Mouse (Mus musculus) frontal cortex, adult 2 months (tissue): ENCODE results near the gene Fam168a. TPM values are rescaled to one million over a fixed set of nuclear protein-coding genes. Genes with fewer than 3 reads are reported as not detected.

Source experiments
- DNase-seq, 2 experiments: peaks; one replicate each; pipeline ENCODE4 v3.0.0; 2022; ENCODE audit warnings: low spot score in 1 of 2; ENCODE audit errors: extremely low spot score in 1 of 2
- polyA plus RNA-seq: library from polyadenylated mRNA; depleted of rRNA; stranded (reverse); fragments of >200 nt; gene quantifications from 2 replicates; pipeline ENCODE4 v1.2.3, GENCODE M21; 2012

The Fam168a gene
- polyA plus RNA-seq, 1 experiment, result 105 TPM

DNA sequence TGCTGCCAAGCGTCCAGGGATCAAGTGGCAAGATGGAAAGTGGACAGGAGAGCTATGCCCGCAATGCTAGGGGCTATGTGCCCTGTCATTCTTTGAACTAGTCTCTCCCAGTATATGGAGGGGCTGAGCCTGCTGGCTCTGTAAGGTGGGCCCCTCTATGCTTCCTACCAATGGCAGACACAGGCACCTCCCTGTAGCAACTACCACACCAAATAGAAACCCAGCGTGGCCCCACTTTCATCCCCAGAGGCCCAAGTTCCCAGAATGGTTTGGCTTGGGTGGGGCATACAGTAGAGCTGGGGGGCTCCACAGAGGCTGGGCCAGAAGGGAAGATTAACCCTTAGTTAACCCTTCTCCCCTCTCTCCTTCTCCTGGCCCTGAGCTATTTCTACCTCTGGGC, 154.0 kb downstream of the Fam168a start:
- DNase-seq, result no peak

DNA sequence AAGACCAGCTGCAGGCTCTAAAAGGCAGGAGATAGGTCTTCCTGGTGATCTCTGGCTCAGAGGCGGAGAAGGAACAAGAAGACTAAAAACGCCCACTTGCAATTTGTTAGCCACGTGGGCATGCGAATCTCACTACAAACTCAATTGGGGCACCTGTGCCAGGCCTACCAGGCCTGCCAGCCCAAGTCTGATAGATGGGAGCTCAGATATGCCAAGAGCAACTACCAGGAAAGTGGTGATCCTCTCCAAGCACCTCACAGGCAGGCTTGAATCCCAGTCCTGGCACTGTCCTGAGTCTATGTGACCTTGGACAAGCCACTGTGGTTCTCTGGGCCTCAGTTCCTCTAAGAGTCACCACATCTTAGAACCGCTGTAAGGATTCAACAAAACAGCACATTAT, 154.8 kb downstream of the Fam168a start:
- no peak for DNase-seq

DNA sequence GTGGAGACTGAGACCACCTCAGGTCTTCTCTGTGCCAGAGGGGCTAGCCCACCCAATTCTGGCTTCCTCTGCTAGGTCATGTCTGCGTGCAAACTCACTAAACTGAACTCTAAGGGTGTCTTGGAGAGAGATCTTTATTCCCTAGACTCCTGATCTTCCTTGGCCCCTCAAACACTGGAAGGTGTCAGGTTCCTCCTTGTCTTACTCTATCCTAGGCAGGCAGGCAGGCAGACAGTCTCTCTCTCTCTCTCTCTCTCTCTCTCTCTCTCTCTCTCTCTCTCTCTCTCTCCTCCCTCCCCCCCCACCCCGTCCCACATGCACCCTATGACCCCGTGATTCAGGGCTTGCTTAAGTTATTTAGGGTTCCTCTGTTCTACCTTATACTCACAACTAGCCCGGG, 155.9 kb downstream of the Fam168a start:
- no peak for DNase-seq

DNA sequence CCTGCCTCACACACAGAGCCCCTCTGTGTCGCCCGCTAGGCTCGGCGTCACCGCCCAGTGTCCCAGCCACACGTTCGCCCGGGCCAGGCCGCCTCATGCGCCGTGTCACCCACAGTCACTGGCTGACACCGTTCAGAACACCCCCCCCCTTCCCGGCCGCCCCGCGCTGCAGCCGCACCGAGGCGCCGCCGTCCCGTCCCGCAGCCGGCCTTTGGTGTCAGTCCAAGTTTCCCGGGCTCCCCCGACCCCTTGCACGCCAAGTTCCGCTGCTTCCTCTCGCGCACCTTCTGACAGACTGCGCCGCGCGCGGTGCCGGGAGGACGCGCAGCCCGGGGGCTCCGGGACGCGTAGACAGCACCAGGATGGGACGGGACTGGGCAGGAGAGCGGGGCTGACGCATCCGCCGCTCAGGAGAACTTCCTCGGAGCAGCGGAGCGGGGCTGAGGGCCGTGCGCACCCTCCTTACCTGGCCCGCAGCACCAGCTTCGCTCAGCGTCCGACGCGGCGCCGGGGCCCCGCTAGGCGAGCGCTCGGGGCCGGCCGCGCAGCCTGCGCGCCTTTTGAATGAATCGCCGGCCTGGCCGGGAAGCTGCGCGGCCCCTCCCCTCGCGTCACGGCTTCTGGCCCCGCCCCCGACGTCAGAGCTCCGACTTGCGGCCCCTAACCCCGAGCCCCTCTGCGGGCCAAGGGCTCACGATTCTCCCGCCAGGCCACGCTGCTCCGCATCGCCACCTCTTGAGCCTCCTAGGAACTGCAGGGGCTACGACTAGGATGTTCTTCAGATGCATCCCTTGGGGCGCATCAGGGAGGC, 156.6 kb downstream of the Fam168a start, which contains the start of gene Relt:
TSS of gene Relt (minus strand) at position 619 of the 811 bp plus-strand sequence.
- DNase-seq, result peak; percentile 77 to 91

DNA sequence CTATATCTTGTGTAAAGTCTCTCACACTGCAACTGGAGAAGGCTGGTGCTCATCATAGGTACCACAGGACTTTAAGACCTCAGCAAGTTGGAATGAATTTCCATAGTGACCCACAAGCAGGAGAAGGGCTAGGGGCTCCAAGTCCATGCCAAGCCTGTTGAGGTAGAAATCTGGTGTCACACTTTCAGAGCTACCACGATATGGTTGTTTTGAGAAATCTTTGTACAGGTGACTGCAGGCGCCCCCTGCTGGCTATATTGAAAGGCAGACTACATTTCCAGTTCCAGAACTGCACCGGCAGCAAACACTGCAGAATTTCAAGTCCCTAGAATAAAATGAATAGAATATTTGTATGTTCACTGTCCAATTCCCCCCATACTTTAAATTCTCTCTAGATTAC, 160.2 kb downstream of the Fam168a start:
- DNase-seq, result peak; percentile 58 to 89

DNA sequence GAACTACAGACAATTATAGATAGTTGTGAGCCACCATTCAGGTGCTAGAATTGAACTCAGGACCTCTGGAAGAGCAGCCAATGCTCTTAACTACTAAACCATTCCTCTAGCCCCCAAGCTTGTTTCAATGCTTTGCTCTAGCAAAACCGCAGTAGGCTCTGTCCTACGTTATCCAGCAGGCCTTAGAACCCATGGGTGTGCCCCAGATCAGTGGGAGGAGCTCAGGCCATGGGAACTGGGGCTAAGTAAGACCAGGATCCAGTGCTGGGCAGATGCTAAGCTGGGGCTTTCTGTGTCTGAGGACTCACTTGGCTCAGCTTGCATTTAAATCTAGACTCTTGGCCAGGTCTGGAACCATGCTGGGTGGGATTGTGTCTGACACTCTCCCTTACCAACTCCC, 161.1 kb downstream of the Fam168a start:
- no peak for DNase-seq

DNA sequence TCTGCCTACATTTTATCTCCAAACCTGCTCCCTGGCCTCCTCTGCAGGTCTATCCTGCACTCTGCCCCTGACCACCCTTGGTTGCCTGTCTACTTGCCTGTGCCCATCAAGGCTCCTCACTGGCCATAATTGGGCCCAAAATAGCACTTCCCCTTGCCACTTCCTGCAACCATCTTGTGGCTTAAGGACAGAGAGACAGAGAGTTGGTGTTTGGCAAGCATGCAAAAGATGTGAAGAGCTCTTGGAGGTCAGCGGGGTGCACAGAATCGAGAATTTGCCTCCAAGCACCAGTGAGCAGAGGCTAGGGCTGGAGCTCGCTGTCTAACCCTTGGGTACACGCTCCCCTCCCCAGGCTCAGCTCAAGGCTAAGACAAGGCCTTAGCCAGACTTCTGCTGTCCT, 162.1 kb downstream of the Fam168a start:
- no peak for DNase-seq

DNA sequence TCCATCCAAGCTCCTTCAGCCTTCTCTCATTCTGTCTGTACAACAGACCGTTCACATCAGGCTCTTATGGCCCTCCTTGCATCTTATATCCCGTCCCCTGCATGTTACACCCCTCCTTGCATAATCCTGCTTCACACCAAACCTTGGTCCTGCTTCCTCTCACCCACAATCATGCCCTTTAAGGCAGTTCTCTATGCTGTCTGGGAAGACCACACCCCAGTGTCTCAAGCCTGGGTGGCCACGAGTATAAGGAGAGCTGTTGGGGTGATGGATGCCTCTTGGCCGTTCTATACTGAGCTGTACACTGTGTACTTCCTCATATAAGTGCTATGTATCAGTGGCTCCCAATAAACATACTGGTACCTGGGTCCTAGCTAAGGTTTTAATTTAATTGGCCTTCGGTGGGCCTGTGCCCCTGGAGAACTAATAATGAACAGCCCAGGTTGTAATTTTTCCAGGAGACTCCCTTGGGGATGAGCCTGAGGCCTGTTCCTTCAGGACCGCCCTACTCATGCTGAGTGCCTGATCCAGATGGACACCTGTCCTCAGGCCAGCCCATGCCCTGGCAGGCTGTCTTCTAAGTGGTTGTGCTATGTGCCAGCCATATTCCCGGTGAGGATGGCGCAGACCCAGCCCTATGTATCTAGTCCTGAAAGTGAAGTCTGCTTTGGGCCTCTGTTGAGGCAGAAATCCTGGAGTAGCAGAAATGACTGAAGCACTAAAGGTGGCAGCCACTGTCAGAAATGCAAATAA, 163.6 kb downstream of the Fam168a start:
- no peak for DNase-seq

DNA sequence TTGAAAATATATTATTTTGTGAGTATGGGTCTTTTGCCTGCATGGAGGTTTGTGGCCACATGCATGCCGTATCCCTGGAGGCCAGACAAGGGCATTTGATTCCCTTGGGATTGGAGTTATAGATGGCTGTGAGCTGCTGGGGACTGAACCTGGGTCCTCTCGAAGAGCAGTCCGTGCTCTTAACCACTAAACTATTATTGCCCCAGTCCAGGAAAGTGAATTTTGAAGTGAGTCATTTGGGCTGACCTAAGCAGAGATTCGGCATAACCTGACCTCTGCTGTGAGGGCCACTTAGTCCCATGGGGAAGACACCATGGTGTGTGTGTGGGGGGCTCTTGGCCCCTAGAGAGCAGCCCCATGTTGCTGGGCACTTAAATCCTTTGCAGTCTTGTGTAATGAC, 164.9 kb downstream of the Fam168a start:
- no peak for DNase-seq

DNA sequence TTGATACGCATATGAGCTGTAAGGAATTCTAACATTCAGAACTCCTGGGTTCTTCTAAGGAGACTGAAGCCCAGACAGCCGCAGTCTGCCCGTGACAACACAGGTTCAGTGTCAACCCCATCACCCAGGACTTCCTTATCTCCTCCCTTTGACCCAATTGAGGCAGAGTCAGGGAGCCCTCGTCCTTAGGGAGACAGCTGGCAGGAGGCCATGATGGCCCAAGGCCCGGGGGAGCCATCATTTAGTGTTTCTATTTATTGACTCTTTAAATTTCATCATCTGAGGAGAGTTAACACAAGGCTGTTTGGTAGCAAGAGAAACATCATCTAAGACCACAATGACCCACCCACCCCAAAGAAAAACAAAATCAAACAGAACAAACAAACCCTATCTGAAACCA, 165.5 kb downstream of the Fam168a start:
- no peak for DNase-seq

DNA sequence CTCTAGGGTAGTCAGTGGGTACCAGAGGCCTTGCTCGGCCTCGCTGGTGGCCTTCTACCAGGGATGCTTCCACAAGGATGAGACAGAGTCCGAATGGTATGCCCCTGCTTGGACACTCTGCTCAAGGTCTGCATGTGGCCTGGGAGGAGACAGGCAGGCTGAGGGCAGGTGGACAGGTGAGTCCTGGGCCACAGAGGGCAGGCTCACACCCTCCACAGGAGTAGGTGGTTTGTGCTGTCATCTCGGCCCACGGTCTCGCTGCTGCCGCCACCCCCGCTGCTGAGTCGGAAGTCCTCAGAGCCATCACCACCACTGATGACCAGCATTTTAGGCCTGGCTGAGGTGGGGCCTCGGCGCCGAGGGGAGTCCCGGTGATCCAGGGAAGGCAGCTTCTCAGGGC, 166.8 kb downstream of the Fam168a start:
- DNase-seq, result no peak

DNA sequence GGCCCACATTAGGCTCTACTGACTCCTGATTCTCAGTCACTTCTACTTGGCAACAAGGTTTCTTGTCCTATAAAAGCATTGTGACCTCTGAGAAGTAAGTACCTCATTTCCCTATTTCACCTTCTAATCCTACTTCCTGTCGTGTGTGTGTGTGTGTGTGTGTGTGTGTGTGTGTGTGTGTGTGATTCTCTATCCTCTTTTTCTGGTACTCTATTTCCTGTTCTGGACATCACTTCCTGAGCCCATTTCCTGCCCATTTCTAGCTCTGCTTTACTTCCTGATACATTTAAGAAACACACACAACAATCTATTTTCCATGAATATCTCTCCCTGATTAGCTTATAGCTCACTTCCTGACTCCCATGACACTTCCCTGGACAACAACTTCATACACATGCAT, 169.4 kb downstream of the Fam168a start:
- no peak for DNase-seq

DNA sequence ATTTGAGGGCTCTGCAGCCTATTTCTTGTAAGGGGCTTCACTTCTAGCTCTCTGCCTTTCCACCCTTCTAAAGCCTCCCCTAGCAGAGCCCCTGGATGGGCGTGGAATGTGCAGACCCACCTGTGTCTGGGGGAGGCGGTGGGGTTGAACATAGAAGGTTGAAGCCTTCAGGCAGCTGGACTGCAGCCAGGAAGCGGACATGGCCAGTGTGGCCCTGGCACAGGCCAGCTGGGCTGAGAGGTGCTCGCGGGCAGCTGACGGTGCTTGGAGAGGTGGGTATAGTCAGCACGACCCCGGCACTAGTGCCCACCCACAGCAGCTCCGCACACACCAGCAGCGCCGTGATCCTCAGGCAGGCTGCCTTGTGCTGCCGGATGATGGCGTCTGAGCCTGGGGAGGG, 169.9 kb downstream of the Fam168a start:
- no peak for DNase-seq

DNA sequence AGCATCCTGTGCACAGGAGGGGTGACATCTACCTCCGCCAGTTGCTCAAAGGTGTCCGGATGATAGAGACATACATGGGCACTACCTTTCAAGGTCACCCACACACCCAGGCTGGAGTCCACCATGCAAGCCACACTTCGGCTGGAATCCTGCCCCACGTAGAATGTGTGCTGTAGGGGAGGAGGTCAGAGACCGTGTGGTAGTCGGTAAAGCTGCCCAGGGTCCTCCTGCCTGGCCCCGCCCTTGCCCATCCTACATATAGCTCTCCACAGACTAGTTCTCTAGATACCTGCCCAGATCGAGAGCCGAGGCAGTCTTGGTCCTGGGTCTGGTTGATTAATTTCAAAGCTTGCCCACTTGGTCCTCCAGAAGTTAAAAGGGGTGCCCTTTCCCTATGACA, 170.3 kb downstream of the Fam168a start:
- no peak for DNase-seq

DNA sequence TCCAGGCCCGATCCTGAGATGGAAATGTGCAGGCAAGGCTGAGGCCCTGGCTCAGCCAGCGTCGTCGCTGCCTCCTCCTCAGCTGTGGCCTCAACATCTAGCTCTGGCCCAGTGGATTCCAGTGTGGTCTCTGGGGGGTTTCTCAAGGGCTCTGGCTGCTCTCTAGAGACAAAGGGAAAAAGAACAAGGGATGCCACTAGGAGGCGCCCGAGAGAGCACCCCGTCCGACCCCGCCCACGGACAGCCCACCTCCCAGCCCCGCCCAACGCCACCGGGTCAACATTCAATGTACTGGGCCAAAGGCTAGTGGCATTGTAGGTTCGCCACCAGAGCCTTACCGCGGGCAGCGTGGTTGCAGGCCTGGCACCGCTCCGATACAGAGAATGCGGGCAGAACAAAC, 173.2 kb downstream of the Fam168a start:
- DNase-seq, result peak in 1 of 2 experiments; percentile 65

DNA sequence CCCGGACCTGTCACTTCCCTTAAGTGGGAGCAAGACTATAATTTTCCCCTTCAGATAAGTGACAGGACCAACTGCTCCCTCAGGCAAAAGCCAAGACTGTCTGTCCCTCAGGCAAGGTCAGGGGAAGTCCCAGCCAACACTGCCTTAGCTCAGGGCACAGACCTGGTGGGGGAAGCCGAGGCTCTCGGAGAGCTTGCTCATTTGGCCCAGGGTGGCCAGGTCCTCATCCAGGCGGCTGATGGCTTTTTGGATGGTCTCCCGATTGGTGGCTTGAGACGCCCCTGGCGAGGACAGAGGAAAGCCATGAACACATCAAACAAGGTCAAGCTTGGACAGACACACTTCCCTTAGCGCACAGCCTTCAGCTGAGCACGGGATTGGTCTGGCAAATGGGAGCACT, 175.1 kb downstream of the Fam168a start:
- no peak for DNase-seq

DNA sequence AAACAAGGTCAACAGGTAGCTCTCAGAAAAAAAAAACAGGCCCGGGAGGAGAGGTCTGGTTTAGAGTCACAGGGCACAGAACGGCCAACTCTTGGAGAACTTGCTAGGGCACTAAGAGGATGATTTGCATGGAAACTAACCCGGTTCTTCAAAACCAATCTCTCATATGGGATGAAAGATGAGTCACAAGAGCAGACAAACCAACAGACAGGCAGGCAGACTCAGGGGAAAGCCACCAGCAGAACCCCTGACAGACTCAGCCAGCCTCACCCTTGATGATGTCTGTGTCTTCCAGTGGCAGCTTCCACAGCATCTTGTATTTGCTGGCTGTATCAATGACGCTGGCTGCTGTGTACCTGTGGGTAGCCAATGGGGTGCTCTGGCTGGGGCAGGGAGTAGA, 175.5 kb downstream of the Fam168a start:
- no peak for DNase-seq

DNA sequence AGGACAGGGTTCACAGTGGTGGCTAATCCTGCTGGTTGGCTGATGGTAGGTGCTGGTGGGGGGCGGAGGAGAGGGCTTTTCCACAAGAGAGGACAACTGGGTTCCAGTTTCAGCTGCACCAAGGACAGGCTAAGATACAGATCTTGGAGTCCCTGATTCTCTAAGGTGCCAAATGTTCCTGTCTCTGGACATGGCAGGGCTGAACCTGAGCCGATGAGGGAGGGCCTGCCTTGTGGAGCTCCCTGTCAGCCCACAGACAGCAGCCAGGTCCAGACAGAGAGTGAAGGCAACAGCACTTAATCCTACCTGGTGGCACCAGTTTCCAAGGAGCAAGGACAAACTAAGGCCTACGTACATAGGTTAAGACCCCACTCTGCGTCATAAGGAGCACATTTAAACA, 178.0 kb downstream of the Fam168a start:
- DNase-seq, result no peak

DNA sequence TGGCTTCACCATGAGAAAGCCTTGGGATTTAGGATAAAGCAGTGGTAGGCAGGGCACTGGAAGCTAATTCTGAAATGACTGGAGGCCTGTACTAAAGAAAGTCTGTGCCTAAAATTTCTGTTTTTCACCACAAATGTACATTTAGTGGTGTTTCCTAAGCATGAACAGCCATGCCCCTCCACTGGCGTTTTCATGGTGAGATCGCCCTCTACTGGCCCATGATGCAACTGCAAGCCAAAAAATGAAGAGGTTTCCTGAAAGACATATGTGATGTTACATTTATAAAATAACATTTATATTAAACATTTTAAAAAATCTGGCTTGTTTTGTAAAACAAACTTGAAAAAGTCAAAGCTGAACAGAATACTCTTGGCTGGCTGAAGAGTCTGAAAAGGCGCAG, 180.1 kb downstream of the Fam168a start:
- peak in 1 of 2 experiments; percentile 82 for DNase-seq
